In the genomic region with DNA sequence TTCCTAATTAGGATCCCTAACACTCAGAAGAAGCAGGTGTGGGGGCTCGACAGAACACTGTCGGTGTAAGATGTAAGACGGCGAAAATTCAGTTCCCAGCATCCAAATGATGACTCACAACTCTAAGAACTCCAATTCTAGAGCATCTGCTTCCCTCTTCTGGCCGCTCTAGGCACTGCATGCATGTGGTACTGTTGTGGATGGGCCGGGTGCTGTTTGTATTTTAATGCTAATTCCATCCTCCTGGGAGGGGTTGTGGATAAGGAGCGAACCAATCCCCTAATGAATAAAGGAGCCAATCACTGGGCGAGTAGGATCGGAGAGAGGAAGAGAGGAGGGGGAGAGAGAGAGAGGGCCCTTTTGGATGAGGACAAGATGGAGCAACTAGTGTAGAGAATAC, we compare ENCODE assay signal across 9 mouse cellular contexts. TPM values are rescaled to one million over a fixed set of nuclear protein-coding genes. Genes with fewer than 3 reads are reported as not detected.
A peak's percentile ranks its signal among the peaks of the same experiment; 100 is the strongest.
DNase-seq lines count a peak whose midpoint lies in the region; ATAC-seq and TF ChIP-seq lines count a peak whose summit lies in the region.
"Had no signal": no experiment of that assay in that cellular context is flagged by ENCODE, and none has a peak within 500 bp of the region (broad histone marks: within the 10 kb centered on the region; RNA-seq: fewer than 3 reads in every experiment).

No protein-coding gene starts in this region.

- peak; percentile 37 for TF ChIP-seq CTCF in heart, postnatal 0 days (IDR thresholded peaks at IDR 0.05; ENCODE audit: low read depth)
- TF ChIP-seq CTCF in G1E (IDR thresholded peaks at IDR 0.05; ENCODE audit: low read depth, low read length), result 0 out of 2 replicates have a peak, but pooled peaks have one; percentile 15
- TF ChIP-seq CTCF in liver, embryonic 14.5 days (IDR thresholded peaks at IDR 0.05; ENCODE audit: low read depth), result peak; percentile 78

- H3K27me3 ChIP-seq in heart, postnatal 0 days (ENCODE audit: control insufficient read depth, insufficient read depth, low read length), result no peaks in the 10 kb centered on the region
- H3K27me3 ChIP-seq in G1E (ENCODE audit: insufficient read depth, low read length), result peaks cover 4% of the 10 kb centered on the region; the same call in 1 of the 2 replicates
- H3K27me3 ChIP-seq in liver, embryonic 14.5 days (ENCODE audit: control insufficient read depth, insufficient read depth, low read length), result no peaks in the 10 kb centered on the region; the same call in 1 of the 2 replicates
- H3K27me3 ChIP-seq: hindbrain, embryonic 15.5 days had no signal

- no peaks in the 10 kb centered on the region for H3K36me3 ChIP-seq in heart, postnatal 0 days (replicated peaks; ENCODE audit: control insufficient read depth, insufficient read depth, low read length)
- no peaks in the 10 kb centered on the region for H3K36me3 ChIP-seq in G1E (replicated peaks)
- H3K36me3 ChIP-seq in liver, embryonic 14.5 days (replicated peaks; ENCODE audit: control insufficient read depth, insufficient read depth, low read depth), result no peaks in the 10 kb centered on the region
- H3K36me3 ChIP-seq: hindbrain, embryonic 15.5 days had no signal

- no peak for ATAC-seq in heart, postnatal 0 days (ENCODE audit: insufficient read depth, low read depth)
- ATAC-seq in G1E (ENCODE audit: extremely low read depth, insufficient number of reproducible peaks, low FRiP score, poor library complexity, severe bottlenecking), result no peak
- no peak for ATAC-seq in liver, embryonic 14.5 days (ENCODE audit: insufficient read depth)

- 47% methylated on average over 9 of the region's 9 CpGs for WGBS in heart, postnatal 0 days
- WGBS in liver, embryonic 14.5 days (ENCODE audit: insufficient replicate concordance), result 44% methylated on average over 9 of the region's 9 CpGs

- no peak for DNase-seq in heart, postnatal 0 days (ENCODE audit: low spot score)
- no peak for DNase-seq in heart, adult 9 months (ENCODE audit: low spot score in 2 of 2)
- DNase-seq in 3134 (ENCODE audit: extremely low read depth, insufficient read length, low spot score) (peak; percentile 22), G1E (ENCODE audit: low spot score) (no peak)
- peak in 1 of 3 experiments; percentile 16 for DNase-seq in liver, embryonic 14.5 days (ENCODE audit: low read depth in 3 of 3, low spot score in 3 of 3)
- no peak for DNase-seq in ovary, postnatal 10 days (ENCODE audit: low spot score)
- no peak for DNase-seq in cerebellum, adult 11 months
- no peak for DNase-seq in adrenal gland, postnatal 14 days

- no peak overlapping the region for H3K4me3 ChIP-seq in heart, postnatal 0 days (ENCODE audit: low read depth, low read length)
- H3K4me3 ChIP-seq in G1E (ENCODE audit: low read depth, low read length), result no peak overlapping the region
- no peak overlapping the region for H3K4me3 ChIP-seq in liver, embryonic 14.5 days (ENCODE audit: insufficient read depth in 1 of 2, low read depth in 2 of 2, low read length in 2 of 2)
- H3K4me3 ChIP-seq: hindbrain, embryonic 15.5 days had no signal

- no peak overlapping the region for H3K9ac ChIP-seq in heart, postnatal 0 days (replicated peaks; ENCODE audit: low read depth, low read length)
- no peak overlapping the region for H3K9ac ChIP-seq in liver, embryonic 14.5 days (replicated peaks)
- H3K9ac ChIP-seq: hindbrain, embryonic 15.5 days had no signal

- no peak for TF ChIP-seq EP300 in heart, postnatal 0 days (IDR thresholded peaks at IDR 0.05; ENCODE audit: low read depth)
- TF ChIP-seq EP300 in liver, embryonic 14.5 days (IDR thresholded peaks at IDR 0.05; ENCODE audit: low read depth), result no peak

- H3K9me3 ChIP-seq in heart, postnatal 0 days (replicated peaks; ENCODE audit: control insufficient read depth, low read length), result peaks cover 14% of the 10 kb centered on the region; the same call in 1 of the 2 replicates
- H3K9me3 ChIP-seq in G1E (replicated peaks), result no peaks in the 10 kb centered on the region
- H3K9me3 ChIP-seq in liver, embryonic 14.5 days (ENCODE audit: control insufficient read depth, low read length), result no peaks in the 10 kb centered on the region
- H3K9me3 ChIP-seq: hindbrain, embryonic 15.5 days had no signal

- no peak overlapping the region for H3K4me2 ChIP-seq in heart, postnatal 0 days (ENCODE audit: low read depth, low read length)
- H3K4me2 ChIP-seq in liver, embryonic 14.5 days (ENCODE audit: low read depth), result no peak overlapping the region
- H3K4me2 ChIP-seq: hindbrain, embryonic 15.5 days had no signal

- no peaks in the 10 kb centered on the region for H3K4me1 ChIP-seq in heart, postnatal 0 days (ENCODE audit: control insufficient read depth, insufficient read depth)
- peaks cover 3% of the 10 kb centered on the region; the same call in 1 of the 2 replicates for H3K4me1 ChIP-seq in G1E (ENCODE audit: insufficient read depth, low read depth, low read length)
- H3K4me1 ChIP-seq in liver, embryonic 14.5 days (replicated peaks; ENCODE audit: control insufficient read depth in 2 of 2, insufficient read depth in 2 of 2, low read length in 1 of 2), result peaks cover 14 to 19% of the 10 kb centered on the region in 2 experiments
- H3K4me1 ChIP-seq: hindbrain, embryonic 15.5 days had no signal

- no peak overlapping the region for H3K27ac ChIP-seq in heart, postnatal 0 days (ENCODE audit: low read depth)
- no peak overlapping the region for H3K27ac ChIP-seq in liver, embryonic 14.5 days
- H3K27ac ChIP-seq: hindbrain, embryonic 15.5 days had no signal

RNA-seq across cellular contexts. Expression of gene Vinac1, which starts 8.6 kb away (rescaled TPM):
- total RNA-seq in heart, postnatal 0 days (2014; rRNA removed; ENCODE audit: low replicate concordance), result 0.54 TPM in 1 of 2 replicates, not detected in the other
- 0.03 TPM in 1 of 2 replicates, not detected in the other for polyA plus RNA-seq in heart, postnatal 0 days (2015; fragmentation: Nextera tagmentation; extraction: Ambion mirVana)
- total RNA-seq in G1E (2014; fragmentation: Nextera tagmentation) (not detected in 2 replicates), G1E (2017) (0.06 and 0.11 TPM in 2 replicates)
- not detected in 2 replicates for polyA plus RNA-seq in G1E (2012)
- 0.01 and 0.03 TPM in 2 replicates for polyA plus RNA-seq in liver, embryonic 14.5 days (2012; rRNA removed)
- 0.04 TPM in 1 of 2 replicates, not detected in the other for polyA plus RNA-seq in liver, embryonic 14.5 days (2014; fragmentation: Nextera tagmentation; extraction: Ambion mirVana)
- total RNA-seq in adrenal gland, postnatal 14 days (2021), result 0.11 TPM in 2 replicates

RNA-seq across cellular contexts. Expression of gene Ttl, which starts 9.1 kb away (rescaled TPM):
- total RNA-seq in heart, postnatal 0 days (2014; rRNA removed; ENCODE audit: low replicate concordance), result 7.1 and 9.4 TPM in 2 replicates
- polyA plus RNA-seq in heart, postnatal 0 days (2015; fragmentation: Nextera tagmentation; extraction: Ambion mirVana), result 5.6 and 6.4 TPM in 2 replicates
- total RNA-seq in G1E (2014; fragmentation: Nextera tagmentation) (not detected in 2 replicates), G1E (2017) (0.11 TPM in 1 of 2 replicates, not detected in the other)
- polyA plus RNA-seq in G1E (2012), result not detected in 2 replicates
- polyA plus RNA-seq in liver, embryonic 14.5 days (2012; rRNA removed), result 1.1 and 1.2 TPM in 2 replicates
- 1.5 TPM in 2 replicates for polyA plus RNA-seq in liver, embryonic 14.5 days (2014; fragmentation: Nextera tagmentation; extraction: Ambion mirVana)
- 11.0 and 11.2 TPM in 2 replicates for total RNA-seq in adrenal gland, postnatal 14 days (2021)

RNA-seq across cellular contexts. Expression of gene Polr1b, which starts 44.2 kb away (rescaled TPM):
- 13.6 and 15.8 TPM in 2 replicates for total RNA-seq in heart, postnatal 0 days (2014; rRNA removed; ENCODE audit: low replicate concordance)
- 6.8 and 7.6 TPM in 2 replicates for polyA plus RNA-seq in heart, postnatal 0 days (2015; fragmentation: Nextera tagmentation; extraction: Ambion mirVana)
- total RNA-seq in G1E (2014; fragmentation: Nextera tagmentation) (29.3 and 40.5 TPM in 2 replicates), G1E (2017) (40.0 and 42.6 TPM in 2 replicates)
- polyA plus RNA-seq in G1E (2012), result 22.5 and 25.3 TPM in 2 replicates
- polyA plus RNA-seq in liver, embryonic 14.5 days (2012; rRNA removed), result 11.6 and 14.0 TPM in 2 replicates
- 5.3 and 6.5 TPM in 2 replicates for polyA plus RNA-seq in liver, embryonic 14.5 days (2014; fragmentation: Nextera tagmentation; extraction: Ambion mirVana)
- total RNA-seq in adrenal gland, postnatal 14 days (2021), result 15.6 and 19.5 TPM in 2 replicates

Comparison
In these comparisons a context has a peak if more than half of its experiments do, and no peak if none do; other contexts are left out.
1. CTCF ChIP-seq: peak in every context shown above with its lines; median percentile 78 in liver, embryonic 14.5 days; 37 in heart, postnatal 0 days; 15 in G1E.